Mouse (Mus musculus) liver, postnatal 0 days (tissue): Measurements from ENCODE around the gene Gm14147.

ENCODE experiments used
- CTCF ChIP-seq: sonication (generic); IDR thresholded peaks from 2 replicates; pipeline ENCODE4 v1.5.1; 2016; ENCODE audit warnings: antibody characterized with exemption, low read depth
- EP300 ChIP-seq: IDR thresholded peaks from 2 replicates; pipeline ENCODE4 v1.6.1; 2016; ENCODE audit warnings: antibody characterized with exemption, low read depth, mild to moderate bottlenecking

GRCm38 (mm10) chr2:151056637-151057036 is 41.4 kb upstream of the Gm14147 start:
- TF ChIP-seq EP300 (no peak), CTCF (no peak)
